Mouse (Mus musculus) forelimb bud, embryonic 11.5 days (tissue): ENCODE results near the gene Cyp51.
A peak's percentile ranks its signal among the peaks of the same experiment; 100 is the strongest.
"Not testable (repeated sequence)": the region's sequence is repeated elsewhere in the genome, so short reads cannot be mapped to it uniquely, and the experiment has no call there.

Source experiments
- DNase-seq: peaks from one replicate; pipeline ENCODE4 v3.0.0-alpha.2; 2012; ENCODE audit warnings: low read depth, low spot score

Gene Cyp51

DNA sequence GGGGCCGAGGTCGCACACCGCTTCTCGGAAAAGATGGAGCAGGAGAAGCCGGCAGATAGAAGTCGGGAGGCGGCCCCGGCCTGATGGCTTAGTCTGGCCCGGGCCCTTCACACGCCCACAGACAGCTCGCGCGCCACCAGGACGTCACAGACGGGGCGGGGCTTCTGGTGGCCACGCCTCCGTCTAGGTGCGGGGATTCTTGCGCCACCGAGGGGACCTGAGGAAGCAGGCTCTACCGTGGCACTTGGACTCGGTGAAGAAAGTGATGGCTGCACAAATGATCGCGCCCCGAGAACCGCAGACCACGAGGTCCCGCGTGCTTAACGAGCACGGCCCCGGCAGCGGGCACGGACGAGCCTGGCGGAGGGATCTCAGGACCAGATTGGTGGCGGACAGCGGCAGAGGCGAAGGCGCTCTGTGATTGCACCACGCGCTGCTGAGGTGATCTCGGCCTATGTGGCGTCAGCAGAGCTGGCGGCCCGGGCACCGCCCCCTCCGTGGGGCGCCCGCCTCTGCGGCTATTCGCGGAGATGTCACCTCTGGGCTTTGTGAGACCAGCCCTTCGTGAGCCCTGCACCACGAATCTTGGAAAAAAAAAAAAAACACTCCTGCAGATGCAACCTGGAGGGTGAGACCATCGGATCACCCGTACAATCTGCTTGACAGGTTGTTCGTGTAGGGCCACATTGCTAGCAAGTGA, at the start of gene Cyp51:
Gene Cyp51 (minus strand): TSS at position 406 of the 700 bp plus-strand sequence.
- DNase-seq, result peak; percentile 90

DNA sequence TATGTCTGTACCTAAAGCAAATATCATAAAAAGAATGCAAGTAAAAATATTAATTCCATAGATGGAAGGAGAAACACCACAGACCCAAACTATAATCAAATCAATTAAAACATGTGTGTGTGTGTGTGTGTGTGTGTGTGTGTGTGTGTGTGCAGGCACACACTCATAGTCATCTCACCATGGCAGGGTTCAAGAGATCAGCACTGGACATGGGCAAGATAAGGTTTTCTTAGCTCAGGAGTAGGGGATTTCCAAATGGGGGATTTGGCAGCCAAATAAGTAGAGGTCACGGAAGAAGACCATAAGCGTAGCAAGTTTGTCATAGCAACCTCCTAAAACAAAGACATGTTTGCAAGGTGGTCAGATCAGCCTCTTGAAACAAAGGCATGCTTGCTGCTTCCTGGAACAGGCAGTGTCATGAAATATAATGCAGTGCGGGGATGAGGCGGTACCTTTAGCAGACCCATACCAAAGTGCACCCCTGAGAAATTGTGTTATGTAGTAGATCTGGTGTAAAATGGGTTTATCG, 8.1 kb upstream of the Cyp51 start:
- no peak for DNase-seq

DNA sequence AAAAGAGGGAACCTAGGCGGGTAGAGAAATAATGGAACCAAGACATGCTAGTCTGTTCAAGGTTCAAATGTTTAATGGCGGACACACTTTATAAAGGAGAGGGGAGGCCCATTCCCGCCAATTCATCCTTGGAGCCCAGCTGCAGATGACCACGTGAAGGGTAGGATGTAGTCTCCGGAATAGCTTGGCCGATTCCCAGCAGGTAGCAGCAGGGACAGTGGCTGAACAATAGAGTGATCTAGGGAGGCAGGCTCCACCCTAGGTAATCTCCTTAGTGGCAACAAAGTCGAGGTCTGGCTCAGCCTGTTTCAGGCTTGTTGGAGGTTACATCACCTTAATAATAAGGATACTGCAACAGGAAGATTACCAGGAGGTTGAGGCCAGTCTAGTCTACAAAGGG, 2.5 kb upstream of the Cyp51 start:
- DNase-seq, result not testable (repeated sequence)

DNA sequence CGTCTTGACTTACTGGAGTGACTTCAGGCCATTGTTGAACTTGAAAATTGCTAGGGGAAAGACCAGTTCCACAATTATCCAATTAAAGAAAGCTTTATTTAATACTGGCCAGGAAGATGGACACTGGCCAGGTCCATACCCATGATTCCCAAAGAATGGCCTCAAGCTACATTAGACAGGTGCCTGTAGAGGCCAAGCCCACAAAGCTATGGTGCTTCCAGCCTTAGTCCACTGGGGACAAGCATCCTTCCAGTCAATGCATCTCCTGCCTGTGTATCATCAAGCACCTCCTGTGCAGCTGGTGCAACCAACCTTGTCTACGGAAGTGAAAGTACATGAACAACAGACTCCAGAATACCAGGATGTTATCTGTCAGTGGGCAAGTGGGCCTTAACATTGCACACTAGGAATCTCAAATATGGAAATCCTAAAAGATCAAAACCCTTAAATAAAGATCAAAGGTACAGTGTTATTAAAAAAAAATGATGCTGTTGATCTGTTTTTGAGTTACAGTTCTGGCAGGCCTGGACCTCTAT, 1.2 kb upstream of the Cyp51 start:
- DNase-seq, result no peak

DNA sequence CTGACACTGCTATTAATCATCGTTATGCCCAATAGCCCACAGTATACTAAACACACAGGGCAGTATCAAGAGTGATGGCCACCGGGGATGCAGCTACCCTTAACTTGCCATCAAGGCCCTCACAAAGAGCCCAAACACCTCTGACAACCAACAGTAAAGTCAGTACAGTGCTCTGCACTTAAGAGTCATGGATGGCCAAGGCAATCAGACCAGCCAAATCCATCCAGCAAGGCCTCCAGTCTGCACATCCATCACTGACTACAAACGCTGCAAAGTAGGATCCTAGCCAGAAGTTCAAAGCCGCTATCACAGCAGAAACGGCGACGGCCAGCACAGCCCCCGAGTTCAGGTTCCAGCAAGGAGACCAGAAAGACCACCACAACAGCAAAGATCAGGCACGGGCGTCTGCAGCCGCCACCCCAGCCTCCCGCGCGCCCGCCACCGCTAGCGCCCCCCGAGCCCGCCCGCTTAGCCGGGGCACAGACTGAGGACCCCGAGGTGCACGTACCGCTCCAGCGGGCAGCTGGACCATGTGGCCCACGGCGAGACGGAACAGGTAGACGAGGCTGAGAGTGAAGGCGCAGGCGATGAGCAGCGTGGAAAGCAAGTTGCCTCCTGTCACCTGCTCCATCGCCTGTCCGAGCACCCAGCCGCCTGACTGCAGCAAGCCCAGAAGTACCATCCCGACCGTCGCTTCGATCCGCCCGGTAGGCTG, 763 bp downstream of the Cyp51 start:
- DNase-seq, result no peak

DNA sequence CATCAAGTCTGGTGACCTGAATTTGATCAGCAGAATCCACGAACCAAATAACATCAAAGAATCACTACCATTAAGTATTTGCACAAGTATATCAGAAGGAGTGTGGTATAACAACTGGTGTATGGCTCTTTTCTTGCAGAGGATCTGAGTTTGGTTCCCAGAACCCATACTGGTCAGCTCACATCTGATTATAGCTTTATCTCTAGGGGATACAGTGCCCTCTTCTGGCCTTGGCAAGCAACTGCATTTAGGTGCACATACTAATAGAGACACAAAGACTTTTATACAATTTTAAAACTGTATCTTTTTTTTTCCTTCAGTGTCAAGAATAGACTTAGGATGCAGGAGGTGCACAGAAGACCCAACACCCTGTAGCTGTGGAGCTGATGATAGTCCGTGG, 2.8 kb downstream of the Cyp51 start:
- DNase-seq, result no peak

DNA sequence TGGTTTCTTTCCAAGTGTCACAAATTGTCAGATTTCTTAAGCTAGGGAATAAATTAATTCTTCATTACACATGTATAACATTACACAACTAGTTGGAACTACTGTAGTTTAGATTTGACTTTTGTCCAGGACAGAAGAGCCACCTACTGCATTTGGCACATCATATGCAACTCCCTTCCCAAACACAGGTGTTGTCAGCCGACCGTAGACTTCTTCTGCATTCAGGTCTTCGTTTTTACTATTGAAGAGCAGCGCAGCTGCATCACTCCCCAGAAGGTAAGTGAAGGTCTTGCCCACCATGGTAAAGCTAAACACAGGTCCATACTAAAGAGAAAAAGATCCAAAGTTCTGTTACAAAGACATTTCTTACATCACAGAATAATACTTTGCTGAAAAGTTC, 3.5 kb downstream of the Cyp51 start:
- DNase-seq, result no peak

DNA sequence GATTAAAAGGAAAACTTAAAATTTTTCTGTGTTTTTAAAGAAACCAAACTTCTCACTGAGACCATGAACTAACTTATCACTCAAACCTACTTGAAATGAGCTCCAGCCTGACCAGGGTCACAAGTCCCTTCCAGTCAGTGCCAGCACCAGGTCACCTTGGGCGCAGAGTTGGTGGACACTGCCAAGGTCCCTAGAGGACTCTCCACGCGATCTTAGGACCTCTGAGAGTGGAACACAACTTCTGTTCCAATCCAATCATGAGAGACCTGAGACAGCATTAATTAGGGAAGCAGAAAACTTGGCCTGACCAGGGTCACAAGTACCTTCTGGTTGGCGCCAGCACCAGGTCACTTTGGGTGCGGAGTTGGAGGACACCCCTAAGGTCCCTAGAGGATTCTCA, 10.1 kb downstream of the Cyp51 start:
- DNase-seq, result no peak

DNA sequence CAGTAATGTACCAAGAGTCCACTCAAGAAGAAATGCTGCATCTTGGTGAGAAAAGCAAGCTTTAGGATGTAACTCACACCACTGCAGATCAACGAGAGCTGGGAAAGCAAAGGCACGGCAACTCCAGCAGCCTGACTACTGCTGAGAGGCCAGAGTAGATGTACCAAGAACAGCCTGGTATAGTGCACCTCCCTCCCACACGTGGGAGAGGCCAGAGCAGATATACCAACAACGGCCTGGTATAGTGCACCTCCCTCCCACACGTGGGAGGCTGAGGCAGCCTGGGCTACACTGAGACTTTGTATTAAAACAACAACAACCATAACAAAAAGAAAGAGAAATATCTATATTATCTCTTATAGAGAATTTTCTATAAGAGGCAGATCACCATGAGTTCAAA, 16.4 kb downstream of the Cyp51 start:
- no peak for DNase-seq

DNA sequence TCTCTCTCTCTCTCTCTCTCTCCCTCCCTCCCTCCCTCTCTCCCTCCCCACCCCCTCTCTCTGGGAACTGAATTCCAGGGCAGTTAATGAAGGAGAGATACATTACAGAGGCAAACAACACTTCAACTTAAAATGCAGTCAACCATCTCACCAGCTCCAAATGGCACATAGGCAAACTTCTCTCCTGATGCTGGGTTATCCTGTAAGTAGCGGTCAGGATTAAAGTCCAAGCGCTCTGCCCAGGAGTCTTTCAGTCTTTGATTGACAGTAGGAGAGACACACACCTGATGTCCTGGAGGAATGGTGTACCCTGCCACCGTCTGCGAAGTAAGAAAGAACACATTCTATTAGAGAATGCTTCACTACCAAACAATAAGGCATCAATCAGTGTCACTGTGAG, 18.2 kb downstream of the Cyp51 start:
- no peak for DNase-seq

DNA sequence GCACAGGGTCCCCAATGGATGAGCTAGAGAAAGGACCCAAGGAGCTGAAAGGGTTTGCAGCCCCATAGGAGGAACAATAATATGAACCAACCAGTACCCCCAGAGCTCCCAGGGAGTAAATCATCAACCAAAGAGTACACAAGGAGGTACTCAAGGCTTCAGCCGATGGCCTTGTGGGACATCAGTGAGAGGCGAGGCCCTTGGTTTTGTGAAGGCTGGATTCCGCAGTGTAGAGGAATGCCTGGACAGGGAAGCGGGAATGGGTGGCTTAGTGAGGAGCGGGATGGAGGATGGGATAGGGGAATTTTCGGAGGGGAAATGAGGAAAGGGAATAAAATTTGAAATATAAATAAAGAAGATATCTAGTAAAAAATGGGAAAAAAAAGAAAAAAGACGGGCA, 19.6 kb downstream of the Cyp51 start:
- no peak for DNase-seq

DNA sequence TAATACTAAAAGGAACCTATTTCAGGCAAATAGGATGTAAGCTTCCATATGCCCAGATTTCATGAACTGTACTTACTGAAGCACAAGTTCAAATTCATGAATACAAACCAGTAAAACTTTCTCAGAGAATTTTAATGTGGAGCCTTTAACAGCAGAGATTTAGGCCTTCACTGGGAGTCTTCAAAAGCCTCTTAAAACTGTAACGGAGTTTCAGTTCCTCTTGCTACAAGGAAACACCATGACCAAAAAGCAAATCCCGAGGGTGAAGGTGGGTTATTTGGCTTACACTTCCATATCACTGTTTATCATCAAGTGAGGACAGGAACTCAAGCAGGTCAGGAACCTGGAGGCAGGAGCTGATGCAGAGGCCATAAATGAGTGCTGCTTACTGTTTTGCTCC, 23.0 kb downstream of the Cyp51 start:
- DNase-seq, result no peak

DNA sequence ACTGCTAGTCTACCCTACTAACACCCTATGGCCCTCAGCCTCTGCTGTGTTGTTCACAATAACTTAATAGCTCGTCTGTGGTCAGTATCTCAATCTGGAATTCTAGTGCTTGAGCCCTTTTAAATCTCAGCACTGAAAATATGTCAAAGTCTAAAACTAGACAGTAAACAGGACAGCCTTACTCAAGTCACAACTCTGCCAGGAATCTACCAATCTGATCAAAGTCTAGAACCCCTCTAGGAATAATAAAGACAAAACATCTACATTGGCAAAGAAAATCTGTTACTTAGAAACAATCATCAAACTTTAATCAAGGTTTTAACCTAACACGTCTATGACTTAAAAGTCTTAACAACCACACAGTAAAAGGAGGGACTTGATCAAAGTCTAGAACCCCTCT, 23.7 kb downstream of the Cyp51 start:
- DNase-seq, result no peak

DNA sequence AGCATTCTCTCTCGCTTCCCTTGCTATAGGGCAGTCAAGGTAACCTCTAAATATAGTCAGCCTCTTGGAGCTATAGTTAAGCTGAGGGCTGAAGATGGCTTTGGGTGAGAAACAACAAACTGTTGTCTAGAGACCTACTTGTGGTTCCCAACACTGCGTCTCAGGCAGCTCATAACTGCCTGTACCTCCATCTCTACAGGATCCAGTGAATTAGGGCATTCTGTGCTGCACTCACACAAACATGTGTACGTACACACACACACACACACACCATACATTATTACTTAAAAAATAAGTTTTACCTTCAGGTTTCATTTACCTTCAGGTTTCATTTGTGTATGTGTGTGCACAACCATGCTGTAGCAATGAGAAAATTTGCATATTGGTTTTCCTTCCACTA, 25.5 kb downstream of the Cyp51 start:
- no peak for DNase-seq

DNA sequence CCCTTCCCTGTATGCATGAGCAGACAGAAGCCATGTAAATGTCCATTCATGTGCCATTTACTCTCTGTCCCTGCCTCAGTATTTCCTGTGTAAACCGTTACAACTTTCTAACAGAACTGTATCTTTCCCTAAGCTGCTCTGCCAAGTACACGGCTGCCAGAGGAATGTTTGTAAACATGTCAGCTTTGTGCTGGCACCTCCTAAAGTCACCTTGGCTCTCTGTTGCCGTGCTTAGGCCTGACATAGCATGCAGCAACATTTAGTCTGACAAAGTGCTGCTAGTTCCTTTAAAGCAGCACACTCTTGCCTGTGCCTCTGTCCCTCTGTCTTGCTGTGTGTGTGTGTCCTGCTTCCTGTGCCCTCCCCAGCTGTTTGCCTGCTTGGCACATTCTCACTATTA, 37.3 kb downstream of the Cyp51 start:
- DNase-seq, result no peak

DNA sequence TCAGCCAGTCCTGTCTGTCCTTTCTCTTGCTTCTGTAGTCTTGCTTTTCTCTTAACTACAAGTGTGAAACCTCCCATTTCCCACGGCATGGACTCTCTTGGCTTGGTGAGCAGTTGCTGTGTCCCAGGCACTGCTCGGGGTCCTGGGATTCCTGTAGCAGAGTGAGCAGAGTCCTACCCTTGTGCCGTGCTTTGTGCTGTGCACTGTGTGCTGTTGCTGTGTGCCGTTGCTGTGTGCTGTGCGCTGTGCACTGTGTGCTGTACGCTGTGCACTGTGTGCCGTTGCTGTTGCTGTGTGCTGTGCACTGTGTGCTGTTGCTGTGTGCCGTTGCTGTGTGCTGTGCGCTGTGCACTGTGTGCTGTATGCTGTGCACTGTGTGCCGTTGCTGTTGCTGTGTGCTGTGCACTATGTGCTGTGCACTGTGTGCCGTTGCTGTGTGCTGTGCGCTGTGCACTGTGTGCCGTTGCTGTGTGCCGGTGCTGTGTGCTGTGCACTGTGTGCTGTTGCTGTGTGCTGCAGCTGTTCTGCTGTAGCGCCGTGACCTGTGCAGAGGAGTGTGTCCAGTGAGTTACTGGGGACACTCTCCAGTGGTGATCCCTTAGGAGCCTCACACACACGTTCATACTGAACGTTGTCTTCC, 38.0 kb downstream of the Cyp51 start:
- DNase-seq, result no peak

DNA sequence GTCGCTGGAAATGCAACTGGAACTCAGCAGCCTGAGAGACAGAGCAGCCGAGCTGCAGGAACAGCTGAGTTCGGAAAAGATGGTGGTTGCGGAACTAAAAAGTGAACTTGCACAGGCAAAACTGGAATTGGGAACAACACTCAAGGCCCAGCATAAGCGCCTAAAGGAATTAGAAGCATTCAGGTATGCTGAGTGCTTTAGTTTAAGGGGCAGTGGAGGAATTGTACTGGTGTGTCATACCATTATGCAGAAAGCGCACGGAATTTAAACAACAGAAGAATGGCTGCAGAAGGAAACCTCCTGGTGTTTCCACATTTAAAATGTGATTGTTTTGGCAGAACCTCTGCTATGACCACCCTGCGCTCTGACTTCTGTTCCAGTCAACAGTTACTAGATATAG, 44.2 kb downstream of the Cyp51 start:
- no peak for DNase-seq

DNA sequence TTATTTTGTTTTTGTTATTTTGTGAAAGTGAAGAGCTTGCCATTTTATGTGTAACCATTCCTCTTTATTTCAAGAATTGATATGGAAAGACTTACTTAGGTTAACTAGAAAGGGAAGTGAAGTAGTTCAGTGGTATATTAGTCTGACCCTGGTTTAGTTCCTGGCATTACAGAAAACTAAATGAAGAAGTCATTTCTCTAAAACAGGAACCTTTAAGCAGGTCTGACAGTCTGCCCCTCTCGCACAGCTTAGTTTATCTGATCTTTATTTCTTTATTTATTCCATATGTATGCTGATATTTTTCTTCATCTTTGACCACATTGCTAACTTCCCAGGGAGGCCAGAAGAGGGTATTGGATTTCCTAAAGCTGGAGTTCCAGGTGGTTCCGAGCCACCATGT, 63.6 kb downstream of the Cyp51 start:
- no peak for DNase-seq

DNA sequence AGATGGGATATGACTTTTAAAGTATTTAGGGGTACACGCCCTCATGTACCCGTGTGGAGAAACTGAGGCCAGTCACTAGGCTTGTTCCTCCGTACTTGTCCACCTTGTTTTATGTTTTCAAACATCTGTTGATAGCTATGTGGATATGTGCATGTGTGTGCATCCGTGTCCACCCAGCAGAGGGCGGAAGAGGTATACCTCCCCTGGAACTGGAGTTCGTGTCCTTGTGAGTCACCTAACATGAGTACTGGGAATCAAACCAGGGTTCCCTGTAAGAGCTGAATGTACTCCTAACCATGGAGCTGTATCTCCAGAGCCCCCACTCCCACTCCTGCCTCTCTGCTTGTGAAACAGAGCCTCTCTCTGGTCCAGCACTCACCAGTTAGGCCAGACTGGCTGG, 64.2 kb downstream of the Cyp51 start:
- DNase-seq, result no peak

DNA sequence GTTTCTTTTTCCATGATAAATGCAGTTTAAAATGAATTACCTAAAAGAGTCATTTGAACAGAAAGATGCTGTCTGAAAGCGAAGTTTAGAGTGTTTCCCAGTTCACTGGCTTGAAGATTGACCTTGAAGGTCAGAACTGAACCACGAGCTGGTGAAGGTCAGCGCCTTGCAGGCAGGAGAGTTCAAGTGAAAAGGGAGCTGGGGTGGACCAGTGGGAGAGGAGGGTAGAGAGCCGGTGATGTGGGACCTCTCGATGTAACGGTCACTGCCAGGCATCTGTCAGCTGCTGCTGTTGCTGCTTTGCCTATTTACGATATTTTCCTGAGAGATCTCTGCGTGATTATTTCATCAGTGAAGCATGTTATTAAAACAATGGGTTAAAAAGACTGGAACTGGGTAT, 65.2 kb downstream of the Cyp51 start:
- no peak for DNase-seq

DNA sequence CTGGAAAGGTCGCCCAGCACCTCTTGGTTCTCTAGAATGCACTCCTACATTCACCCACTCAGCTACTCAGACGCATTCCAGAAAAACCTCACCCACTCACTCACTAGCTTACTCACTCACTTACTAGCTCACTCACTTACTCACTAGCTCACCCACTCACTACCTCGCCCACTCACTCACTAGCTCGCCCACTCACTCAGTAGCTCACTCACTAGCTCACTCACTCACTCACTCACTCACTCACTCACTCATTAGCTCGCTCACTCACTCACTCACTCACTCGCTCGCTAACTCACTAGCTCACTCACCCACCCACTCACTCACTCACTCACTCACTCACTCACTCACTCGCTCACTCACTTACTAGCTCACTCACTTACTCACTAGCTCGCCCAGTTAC, 67.9 kb downstream of the Cyp51 start:
- peak; percentile 8 for DNase-seq

DNA sequence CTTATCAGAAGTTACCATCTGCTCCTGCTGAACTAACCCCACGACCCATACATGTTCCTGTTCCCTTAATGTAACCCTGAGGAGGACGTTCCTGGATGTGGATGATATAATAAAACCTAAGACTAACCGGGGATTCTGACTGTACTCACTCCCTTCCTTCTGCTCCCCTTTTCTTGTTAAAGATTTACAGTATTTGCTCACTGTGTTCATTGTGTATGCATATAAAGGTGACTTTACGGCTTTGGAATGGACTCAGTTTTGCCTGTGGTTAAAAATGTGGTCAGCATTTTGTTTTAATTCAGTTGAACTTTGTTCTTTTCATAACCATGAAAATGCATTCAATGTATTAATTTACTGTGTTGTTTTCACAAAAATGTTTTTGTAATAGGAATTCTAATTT, 72.7 kb downstream of the Cyp51 start:
- DNase-seq, result no peak
